Mouse (Mus musculus): Measurements from ENCODE around the gene Secisbp2l.

DNA sequence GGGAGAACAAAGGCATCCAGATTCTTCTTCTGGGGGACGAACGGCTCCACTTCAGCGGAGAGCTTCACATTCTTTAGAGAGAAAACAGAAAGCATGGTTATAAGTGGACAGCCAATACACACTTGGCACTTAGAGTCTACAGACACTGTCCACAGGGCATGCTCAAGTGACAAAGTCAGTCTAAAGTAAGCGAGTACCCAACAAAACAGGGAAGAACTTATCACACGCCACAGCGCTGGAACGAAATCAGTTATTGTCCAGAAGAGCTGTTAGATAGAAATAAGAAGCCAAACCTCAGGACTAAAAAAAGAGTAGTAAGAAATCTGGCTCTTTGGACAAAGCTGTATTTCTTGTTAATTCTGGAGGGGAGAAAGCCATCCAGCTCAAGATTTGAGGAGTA lies 7.0 kb downstream of the Secisbp2l start:
- TF ChIP-seq CTCF (IDR thresholded peaks at IDR 0.05; ENCODE audit: extremely low read depth, insufficient read depth, low read length): no peak
- TF ChIP-seq POLR2A (IDR thresholded peaks at IDR 0.05; ENCODE audit: extremely low read depth, insufficient read depth, low read length): no peak
